Mouse (Mus musculus): ENCODE measurements around the gene Eea1.
"Not testable (repeated sequence)": the region's sequence is repeated elsewhere in the genome, so short reads cannot be mapped to it uniquely, and the experiment has no call there.

Gene Eea1

GRCm38 (mm10) chr10:96075880-96076279 lies 135.4 kb downstream of the Eea1 start:
- DNase-seq, result no peak

- DNase-seq, result no peak
Measured at GRCm38 (mm10) chr10:96076461-96076860, 136.0 kb downstream of the Eea1 start.

- DNase-seq, result not testable (repeated sequence)
Measured at GRCm38 (mm10) chr10:96077480-96078066, 137.1 kb downstream of the Eea1 start.

- DNase-seq, result no peak
Measured at GRCm38 (mm10) chr10:96079823-96080222, 139.4 kb downstream of the Eea1 start.

GRCm38 (mm10) chr10:96080440-96081381 lies 140.3 kb downstream of the Eea1 start:
- peak; percentile 37 for DNase-seq

- no peak for DNase-seq
Measured at GRCm38 (mm10) chr10:96082203-96082602, 141.8 kb downstream of the Eea1 start.

- no peak for DNase-seq
Measured at GRCm38 (mm10) chr10:96089744-96090143, 149.3 kb downstream of the Eea1 start.

- DNase-seq, result no peak
Measured at GRCm38 (mm10) chr10:96090388-96090787, 149.9 kb downstream of the Eea1 start.

- DNase-seq, result no peak
Measured at GRCm38 (mm10) chr10:96093890-96094531, 153.6 kb downstream of the Eea1 start.

- no peak for DNase-seq
Measured at GRCm38 (mm10) chr10:96094559-96094958, 154.1 kb downstream of the Eea1 start.
